Mouse (Mus musculus) right cerebral cortex, postnatal 25 days (tissue): ENCODE measurements at regions not wholly inside any gene's neighbourhood (a gene's known extent, or its start where the extent isn't known, plus 50 kb on each side); places are given as distances from the start of the nearest gene placed in this dataset.

Experiments used
- DNase-seq: peaks from one replicate; pipeline ENCODE4 v3.0.0; 2022

DNA sequence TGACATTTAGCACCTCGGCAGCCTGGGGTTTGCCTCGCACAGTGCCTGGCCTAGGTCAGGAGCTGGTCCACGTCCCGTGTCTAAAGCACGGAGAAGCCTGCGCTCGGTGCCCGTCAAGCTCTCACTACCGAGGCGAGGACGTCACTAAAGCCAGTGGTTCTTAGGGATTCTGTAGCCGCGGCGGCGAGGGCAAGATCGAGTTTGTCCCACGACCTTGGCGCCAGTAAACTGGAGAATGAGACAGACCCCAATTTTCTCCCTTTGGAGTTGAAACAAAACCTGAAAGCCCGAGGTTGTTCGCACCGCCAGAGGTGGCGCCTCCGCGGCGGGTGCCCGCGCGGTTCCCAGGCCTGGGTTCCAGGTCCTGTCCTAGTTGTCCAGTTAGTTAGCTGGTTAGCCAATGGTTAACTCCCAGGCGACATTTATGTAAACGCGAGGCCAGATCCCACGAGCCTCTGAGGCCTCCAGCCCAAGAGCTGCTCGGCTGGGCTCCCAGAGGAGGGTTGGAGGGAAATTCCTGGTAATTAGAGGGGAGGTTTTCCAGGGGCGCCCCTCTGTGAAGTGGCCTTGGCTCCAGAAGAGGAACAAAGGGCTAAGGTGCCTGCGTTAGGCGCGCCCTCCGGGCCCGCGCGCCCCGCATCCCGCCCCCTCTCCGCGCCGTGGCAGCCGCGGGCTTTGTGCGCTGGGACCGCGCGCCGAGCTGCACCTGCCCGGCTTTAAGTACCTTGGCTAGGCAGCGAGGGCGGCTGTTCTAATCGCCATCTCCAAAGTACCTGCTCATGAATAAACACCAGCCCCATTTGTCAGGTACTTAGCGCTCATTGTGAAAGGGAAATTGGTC is 74.0 kb downstream of the Rhcg start:
- peak; percentile 57 for DNase-seq

DNA sequence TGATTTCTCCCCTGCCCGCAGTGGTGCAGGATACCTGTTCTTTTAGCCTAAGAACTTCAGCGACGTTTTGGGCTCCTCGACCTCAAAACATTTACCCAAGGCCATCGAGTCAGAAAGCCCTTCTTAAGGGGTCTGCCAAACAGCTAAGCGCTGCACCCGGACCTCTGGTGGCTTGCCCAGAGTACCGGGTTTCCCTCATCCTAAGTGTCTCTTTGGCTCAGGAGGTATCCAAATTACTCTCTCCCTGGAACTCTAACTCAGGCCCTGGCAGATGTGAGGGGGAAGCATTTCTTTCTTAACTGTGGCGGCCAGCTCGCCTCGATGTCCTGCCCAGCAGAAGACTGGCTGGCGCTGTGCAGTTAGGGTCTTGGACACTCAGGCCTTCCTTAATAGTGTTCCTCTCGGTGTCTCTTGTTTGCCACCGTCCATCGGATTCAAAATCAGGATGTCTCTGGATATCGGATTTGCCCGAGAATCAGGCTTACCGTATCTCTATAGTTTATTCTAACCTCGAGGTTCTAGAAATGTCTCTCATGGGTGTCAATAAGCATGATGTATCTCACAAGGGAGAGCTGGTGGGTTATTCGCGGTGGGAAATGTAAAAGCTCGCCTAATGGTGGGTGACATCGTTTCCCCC is 75.0 kb downstream of the Rhcg start:
- DNase-seq = no peak

DNA sequence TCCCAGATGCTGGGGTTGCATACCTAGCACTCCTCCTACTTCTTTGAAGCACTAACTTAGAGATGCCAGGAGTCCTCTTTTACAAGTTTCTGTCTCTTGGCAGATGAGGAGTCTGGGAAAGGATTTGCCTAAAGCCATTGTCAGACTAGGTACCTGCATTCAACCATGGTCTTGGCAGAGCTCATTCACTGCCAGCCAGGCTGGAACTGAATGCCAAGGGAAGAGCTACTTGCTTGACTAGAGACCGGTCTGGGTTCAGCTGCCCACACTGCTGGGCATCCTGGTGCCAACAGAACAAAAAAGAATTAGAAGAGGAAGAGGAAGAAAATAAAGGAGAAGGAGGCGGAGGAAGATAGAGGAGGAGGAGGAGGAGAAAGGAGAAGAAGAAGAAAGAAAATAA is 74.1 kb upstream of the Polg start:
- DNase-seq = no peak

DNA sequence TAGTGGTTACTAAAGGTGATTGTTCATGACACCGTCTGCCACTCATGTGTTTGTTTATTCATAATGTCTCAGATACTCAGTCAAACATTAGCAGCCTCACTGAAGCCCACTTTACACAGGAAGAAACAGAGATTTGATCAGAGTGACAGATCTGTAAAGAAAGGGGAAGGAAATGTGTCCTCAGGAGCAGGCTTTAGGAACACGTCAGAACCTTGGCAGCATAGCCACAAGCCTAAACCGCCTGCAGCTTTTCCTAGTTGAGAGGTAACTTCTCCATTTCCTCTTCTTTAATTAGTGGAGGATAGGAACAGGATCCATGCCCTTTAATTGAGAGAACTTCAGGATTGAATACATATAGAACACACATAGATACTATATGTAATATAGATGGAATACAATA is 73.3 kb upstream of the Polg start:
- no peak for DNase-seq

DNA sequence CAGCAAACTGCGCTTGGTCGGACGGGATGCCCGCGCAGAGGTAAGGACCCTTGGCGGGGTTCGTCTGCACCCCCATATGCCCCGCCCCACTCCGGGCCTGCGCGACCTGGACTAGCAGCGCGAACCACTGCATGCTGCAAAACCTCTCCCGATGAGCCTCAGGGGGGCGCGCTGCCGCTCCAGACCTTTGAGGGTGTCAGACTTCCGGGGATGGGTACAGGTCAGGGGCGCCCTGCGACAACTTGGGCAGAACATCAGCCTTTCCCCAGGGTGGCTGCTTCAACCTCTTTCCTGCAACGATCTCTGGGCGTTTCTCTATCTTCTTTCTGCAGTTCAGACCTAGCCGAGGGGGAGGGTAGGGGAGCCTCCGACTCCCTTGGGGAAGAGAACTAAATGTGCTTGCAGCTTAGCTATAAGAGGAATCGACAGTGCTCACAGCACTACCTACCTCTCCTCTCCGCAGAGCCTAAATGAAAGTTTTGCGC is 70.0 kb upstream of the Polg start:
- DNase-seq = peak; percentile 79

DNA sequence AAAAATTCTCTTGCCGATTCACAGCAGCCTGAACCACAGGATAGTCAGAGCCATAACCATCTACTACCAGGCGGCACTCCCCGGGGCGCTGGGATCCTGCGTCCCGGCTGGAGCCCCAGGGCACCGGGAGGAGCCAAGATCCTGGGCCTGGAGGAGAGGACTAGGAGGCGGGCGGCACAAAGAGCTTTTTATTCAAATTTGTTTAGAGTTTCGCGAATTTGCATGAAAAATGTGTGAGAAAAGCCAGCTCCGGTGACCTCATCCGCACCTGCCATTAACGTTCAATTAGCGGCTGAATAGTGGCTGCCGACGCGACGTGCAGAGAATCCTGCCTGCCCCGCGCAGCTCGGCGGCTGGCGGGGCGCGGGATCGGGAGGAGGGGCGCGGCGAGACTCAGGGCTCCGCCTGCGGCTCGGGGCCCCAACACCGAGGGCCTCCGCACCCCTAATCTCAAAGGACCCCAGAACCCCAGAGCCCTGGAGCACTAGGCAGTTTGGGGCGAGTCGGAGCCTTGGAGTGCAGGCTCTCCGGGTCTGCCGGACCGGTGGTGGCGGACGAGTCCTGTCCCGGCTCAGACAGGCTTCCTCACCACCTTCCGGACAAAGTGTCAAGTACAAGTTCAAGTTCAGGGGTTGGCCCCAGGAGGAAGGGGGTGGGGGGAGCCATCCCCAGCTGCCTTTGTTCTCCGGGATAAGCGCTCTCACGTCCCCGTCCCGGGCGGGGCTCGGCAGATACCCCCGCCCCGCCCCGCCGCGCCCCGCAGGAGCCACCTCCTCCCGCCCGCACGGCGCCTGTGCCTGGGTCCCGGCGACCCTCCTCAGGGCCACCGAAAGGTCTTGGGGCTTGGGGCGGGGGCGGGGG is 69.3 kb upstream of the Polg start:
- peak; percentile 75 for DNase-seq

DNA sequence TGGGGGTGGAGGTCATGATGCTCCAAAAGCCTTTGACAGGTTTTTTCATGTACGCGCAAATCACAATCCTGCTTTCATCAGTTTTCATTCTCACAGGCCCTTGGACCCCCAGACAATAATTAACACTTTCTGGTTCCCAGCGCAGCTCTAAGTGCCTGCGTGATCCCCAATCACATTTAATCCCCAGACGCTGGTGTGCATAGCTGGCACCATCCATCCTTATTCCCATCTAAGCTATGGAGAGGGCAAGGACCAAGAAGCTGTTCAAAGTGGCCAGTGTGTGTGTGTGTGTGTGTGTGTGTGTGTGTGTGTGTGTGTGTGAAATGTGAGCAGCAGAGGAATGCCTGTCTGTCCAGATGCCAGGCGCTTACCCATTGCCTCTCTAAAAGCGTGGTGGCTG is 68.7 kb upstream of the Polg start:
- no peak for DNase-seq

DNA sequence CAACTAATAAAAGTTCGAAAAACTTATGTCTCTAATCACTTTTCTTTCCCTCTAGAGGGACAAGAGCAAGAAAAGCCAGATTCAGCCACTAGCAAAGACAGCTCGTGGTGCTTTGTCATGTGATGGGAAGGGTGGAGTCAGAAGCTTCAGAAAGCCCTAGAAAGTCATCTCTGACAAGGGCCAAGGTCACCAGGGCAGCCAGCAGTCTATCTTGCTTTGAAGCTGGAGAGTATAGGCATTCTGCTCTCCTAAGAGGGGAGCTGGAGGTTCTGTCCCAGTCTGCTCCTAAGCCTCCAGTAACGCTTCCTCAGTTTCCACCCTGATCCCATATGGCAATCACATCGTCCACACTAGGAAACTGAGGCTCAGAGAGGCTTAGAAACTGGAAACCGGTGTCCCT is 68.2 kb upstream of the Polg start:
- DNase-seq = no peak

DNA sequence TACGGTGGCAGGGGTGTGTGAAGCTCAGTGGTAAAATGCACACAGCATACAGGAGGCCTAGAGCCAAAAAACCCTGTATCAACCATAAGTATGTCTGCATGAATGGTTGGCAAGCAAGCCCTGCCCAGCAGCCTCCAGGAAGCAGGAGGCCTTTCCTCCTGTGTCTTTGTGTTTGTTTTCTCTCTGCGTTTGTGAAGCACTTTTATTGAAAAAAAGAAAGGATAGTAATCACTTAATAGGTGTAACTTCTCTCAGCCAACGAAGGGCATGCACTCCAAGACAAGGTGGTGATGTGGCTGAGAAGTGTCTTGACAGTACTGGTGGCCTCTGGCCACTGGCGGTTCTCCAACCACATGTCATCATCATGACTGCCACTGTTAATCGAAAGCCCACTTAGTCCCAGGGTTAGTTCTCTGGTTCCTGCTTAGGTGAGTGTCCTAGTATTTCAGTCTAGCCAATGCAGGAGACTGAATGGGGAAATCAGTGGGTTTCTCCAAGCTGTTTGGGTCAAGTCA is 66.5 kb upstream of the Polg start:
- no peak for DNase-seq

DNA sequence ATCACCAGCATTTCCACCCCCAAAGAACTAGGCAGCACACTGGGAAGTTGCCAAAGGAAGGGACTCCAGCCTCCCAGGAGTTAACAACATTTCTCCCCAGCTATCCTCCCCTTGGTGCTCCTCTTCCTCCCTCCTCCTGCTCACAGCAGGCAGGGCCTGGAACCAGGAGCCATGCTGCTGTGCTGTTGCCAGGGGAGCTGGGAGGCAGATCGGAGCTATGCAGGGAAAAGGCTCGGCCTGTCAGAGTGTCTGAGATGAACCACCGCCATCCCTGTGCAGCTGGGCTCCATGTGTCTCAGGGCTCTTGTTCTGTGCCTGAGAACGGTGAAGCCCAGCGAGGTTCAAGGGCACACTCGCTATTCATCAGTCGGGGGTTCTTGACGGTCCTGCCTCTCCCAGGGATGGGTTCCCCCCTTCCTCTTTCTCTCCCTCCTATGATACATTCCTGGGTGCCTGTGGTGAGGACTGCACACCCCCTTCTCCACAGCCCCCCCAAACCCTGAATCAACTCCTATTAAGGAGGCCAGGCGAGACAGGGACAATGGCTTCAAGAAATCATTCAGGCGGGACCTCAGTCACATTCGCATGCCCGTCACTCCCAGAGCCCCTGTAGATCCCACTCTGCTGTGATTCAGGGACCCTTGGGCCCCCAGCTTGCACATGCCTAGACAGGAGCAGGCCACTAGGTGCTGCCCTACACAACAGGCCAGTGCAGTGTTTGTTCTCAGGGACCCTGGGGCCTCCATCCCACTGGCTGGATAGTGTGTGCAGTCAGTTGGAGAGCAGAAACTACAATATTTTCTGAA is 65.6 kb upstream of the Polg start:
- peak; percentile 59 for DNase-seq

DNA sequence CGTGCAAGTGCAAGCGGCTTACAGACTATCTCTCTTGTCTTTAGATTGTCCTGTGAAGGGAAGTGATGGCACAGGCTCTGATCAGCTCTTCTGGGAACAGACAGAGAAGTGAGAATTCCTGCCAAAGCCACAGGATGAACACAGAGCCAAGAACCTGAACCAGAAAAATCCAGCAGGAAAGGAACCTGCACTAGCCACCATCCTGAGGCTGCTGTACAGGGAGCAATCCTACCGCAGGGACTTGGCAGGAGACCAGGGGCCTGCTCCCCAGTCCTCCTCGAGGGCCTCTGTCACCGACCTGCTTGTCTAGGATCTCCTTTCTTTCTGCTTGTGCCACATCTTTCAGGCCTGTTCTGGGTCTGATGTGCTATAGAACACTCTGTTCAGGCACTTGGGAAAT is 65.0 kb upstream of the Polg start:
- DNase-seq = no peak

DNA sequence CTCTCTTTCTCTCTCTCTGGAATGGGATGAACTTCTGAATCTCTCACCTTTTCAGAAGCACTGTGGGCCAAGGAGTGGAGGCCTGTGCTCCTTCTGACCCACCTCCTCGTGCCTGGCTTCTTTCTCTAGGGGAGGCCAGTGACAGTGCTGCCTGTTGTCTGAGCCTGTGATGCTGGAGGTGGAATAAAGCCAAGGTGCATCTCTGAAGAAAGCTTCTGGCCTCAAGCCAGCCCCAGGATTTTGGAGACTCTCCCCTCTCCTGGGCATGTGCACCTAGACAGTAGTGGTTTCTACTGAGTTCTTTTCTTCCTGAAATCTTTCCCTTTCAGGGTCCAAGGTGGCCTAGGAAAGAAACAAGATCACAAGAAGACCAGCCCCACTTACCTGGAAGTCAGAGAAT is 63.3 kb upstream of the Polg start:
- no peak for DNase-seq

DNA sequence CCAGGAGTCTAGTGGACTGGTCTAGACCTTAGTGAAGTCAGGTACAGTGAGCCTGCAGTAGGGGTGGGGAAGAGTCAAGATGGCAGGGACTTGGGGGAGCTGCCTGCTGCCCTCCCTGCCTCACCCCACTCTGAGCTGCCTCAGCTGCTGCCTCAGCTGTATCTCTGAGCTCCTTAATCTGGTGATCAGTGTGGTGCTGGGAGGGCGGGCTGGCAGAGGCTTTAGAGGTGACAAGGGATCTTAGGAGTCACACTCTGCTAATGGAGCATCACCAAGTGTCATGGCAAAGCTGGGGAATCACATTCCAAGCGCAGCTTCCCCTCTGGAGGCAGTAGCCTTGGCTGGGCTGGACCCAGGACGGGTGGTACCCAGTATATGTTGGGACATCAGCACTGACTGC is 61.8 kb upstream of the Polg start:
- no peak for DNase-seq

DNA sequence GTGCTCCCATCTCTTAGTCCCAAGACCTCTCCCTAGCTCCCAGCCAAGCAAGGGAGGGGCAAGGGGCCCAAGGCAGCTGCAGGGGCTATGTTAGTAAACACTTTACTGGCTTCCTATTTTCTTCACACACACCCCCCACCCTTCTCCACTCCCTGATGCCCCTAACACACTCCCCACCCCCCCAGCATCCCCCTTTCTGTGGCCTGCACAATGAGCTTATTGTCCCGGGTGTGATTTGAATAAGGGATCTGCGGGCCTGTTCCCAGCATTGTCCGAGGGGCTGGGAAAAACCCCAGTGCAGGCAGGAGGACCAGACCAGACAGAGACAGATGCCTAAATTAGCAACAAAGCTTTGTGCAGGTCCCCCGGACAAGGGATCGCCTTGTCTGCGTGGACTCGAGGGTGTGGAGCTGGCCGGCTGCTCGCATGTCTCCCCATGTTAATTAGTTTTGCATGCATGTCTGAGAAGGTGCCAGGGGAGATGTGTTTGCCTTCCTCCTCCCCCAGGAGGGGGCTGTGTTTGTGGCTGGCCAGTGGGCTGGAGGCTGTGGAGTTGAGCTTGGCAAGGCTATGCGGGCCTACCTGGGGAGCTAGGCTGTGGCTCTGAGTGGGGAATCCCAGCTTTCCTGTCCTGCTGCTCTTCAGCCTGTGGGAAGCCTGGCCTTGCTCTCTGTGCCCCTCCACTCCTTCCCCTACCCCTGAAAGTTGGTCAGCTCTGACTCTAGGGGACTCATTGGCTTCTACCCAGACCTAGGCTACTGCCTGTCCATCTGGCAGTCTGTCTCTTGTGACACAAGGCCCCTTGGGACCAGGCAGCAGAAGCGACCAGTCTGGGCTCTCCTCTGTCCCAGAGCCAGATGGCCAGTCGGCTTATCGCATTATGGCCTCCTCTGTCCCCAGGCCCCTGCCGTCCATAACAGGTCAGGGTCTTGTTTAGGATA is 59.8 kb upstream of the Polg start:
- DNase-seq = peak; percentile 25

DNA sequence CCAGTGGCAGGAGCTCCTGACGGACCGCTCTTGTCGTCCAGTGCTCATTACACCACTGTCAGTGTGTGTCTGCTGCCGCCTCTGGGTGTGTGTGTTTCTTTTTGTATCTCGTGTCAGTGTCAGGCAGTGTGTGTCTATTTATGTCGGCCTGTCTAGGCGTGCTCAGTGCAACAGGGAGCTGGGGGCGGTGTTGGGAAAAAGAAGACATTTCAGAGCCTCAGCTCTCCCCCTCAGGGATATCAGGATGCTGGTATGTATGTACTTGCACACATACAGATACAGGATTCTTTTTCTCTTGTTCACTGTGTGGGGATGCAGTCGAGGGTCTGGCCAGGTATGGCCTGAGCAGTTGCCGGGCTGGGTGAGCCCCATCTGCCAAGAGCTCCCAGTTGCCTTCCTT is 58.8 kb upstream of the Polg start:
- DNase-seq = peak; percentile 75

DNA sequence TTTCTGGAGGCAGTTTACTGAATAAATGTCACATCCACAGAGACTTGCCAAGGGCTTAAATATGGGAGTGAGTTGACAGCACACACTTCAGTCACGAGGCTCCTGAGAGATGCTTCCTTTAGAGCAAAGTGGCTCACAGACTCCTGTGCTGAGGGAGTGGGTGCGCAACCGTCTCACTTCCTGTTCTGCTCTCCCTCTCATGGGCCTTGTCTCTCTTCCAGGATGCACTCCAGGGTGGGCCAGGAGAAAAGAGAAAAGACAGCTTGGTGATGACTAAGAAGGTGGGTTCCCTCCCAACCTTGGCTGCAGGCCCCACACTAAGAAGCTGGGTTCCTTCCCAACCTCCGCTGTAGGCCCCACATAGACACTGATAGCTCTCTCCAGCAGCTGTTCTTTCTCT is 57.5 kb upstream of the Polg start:
- DNase-seq = peak; percentile 79

DNA sequence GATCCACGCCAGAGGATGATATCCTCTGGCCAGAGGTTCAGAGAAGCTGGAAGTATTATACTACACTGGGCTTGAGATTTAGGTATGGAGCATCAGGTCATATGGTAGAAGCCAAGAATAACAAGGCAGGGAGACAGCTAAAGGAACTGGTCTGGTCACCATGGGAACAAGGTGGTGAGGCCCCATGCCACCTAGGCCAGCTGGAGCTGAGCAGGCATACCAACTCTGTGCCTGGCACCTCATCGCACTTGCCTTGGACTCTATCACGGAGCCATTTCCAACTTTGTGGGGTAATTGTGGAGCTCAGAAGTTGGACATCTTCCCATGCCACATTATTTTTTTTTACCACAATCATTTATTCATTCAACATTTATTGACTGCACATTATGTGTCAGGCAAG is 55.9 kb upstream of the Polg start:
- no peak for DNase-seq

DNA sequence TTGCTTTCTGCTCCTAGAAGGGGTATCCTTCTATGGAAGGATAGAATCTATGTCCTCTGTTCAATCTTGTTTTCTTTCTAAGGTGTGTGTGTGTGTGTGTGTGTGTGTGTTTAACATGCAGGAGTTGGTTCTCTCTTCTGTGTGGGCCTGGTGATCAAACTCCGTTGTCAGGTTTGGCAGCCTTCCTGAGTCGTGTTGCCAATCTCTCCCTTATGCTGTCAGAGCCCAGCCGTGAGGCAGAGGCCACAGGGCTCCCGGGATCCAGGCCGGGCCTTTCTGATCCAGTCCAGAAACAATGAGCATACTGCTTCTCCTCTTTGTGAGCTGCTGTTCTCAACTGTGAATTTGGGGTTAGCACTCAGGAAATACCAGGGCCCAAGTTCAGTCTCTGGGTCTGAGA is 55.1 kb upstream of the Polg start:
- DNase-seq = peak; percentile 35

DNA sequence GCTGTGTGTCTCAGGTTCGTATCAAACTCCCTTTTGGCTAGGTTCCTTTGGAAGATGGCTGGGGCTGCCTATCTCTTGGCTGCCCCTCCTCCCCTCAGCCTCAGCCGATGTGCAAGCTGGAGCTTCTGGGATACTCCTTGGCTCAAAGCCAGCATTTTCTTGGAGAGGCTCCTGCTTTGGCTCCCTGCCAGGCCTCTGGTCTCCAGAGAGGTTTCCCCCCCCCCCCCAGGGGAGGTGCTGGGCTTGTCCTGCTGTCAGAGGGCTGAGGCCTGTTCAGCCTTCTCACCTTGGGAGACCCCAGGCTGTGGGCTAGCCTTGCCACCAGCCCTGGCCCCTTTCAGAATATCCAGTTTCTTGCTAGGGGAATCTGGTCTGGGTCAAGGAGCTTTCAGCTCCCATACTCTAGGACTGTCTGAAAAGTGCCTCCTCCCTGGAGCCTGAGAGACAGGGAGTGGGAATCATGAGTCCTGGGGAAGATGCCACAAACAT is 54.1 kb upstream of the Polg start:
- DNase-seq = peak; percentile 62

DNA sequence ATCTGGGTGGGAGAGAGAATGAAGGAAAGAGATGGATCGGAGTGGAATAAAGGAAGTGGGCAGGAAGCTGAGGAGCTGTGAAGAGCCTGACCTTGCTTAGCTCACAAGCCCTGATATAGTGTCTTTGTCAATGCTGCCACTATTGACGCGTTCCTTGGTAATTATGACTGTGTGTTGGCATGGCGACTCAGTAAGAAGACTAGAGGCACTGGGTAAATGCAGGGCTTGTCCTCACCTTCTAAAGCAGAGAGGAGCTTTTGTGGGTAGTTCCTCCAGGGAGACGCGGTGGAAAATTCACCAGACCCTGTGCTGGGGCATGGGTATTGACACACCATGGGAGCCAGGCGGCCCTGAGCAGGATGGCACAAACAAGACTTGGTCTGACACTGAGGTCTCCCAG is 52.8 kb upstream of the Polg start:
- DNase-seq = peak; percentile 34
